Mouse (Mus musculus): ENCODE data around the gene Bag6. TPM values are rescaled to one million over a fixed set of nuclear protein-coding genes. Genes with fewer than 3 reads are reported as not detected.

The Bag6 gene
- polyA plus RNA-seq, 1 experiment from 2014 or later = 56.4 TPM

DNA sequence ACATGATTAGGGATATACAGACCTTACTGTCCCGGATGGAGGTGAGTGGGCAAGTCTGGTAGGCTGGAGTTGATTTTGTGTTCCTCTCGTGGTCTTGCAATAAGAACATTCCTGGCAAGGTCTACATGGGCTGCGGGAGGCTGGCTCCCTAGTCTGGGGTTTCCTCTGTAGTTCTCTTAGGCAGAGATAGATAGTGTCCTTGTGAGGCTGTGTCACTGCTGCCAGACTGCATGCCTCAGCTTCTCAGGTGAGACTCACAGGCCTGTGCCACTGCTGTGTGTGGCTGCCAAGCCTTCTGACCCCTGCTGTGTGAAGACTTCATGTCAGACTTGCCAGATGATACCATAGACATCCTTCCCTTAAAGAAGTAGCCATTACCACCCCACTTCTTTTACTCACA, 4.3 kb downstream of the Bag6 start:
- no peak for ATAC-seq (ENCODE audit: low FRiP score, low TSS enrichment)
- Histone ChIP-seq H3K9me3 (ENCODE audit: low read length) (no peaks in the 10 kb centered on the region; the same call in 1 of the 2 replicates), H3K4me3 (ENCODE audit: low read length) (no peak overlapping the region), H3K27ac (ENCODE audit: low read length) (no peak overlapping the region), H3K36me3 (ENCODE audit: insufficient read depth, low read length) (peaks cover 55% of the 10 kb centered on the region), H3K27me3 (ENCODE audit: insufficient read depth, low read length) (no peaks in the 10 kb centered on the region), H3K4me1 (ENCODE audit: insufficient read depth, low read length) (peaks cover 11% of the 10 kb centered on the region), H3K9ac (replicated peaks; ENCODE audit: low read length) (no peak overlapping the region), H3K4me2 (replicated peaks; ENCODE audit: low read depth, low read length) (no peak overlapping the region)
- WGBS = 94% methylated on average over 3 of the region's 3 CpGs

DNA sequence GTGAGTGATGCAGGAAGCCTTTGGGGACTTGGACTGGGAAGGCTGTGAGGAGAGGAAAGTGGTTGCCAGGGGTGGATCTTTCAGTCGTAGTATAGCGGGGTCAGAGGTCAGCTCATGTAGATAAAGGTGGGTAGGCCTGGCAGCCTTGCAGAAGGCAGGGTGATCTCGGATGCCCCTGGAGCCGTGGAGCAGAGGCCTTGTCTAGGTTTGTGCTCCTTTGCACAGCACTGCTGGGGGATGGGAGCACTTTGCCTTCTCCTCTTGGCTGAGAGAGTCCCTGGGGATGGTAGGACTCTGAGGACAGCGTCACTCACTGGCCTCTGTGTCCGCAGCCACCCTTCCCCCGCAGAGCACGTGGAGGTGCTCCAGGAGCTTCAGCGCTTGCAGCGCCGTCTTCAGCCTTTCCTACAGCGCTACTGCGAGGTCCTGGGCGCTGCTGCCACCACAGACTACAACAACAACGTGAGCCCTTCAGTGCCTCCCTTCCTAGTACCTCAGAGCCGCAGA, 5.6 kb downstream of the Bag6 start:
- H3K36me3 ChIP-seq (ENCODE audit: insufficient read depth, low read length) = peaks cover 68% of the 10 kb centered on the region
- no peak overlapping the region for H3K4me2 ChIP-seq (replicated peaks; ENCODE audit: low read depth, low read length)
- no peak overlapping the region for H3K27ac ChIP-seq (ENCODE audit: low read length)
- no peaks in the 10 kb centered on the region for H3K27me3 ChIP-seq (ENCODE audit: insufficient read depth, low read length)
- WGBS = 78% methylated on average over 16 of the region's 16 CpGs
- H3K4me3 ChIP-seq (ENCODE audit: low read length) = no peak overlapping the region
- no peak for ATAC-seq (ENCODE audit: low FRiP score, low TSS enrichment)
- H3K9me3 ChIP-seq (ENCODE audit: low read length) = no peaks in the 10 kb centered on the region; the same call in 1 of the 2 replicates
- no peak overlapping the region for H3K9ac ChIP-seq (replicated peaks; ENCODE audit: low read length)
- peaks cover 11% of the 10 kb centered on the region for H3K4me1 ChIP-seq (ENCODE audit: insufficient read depth, low read length)

DNA sequence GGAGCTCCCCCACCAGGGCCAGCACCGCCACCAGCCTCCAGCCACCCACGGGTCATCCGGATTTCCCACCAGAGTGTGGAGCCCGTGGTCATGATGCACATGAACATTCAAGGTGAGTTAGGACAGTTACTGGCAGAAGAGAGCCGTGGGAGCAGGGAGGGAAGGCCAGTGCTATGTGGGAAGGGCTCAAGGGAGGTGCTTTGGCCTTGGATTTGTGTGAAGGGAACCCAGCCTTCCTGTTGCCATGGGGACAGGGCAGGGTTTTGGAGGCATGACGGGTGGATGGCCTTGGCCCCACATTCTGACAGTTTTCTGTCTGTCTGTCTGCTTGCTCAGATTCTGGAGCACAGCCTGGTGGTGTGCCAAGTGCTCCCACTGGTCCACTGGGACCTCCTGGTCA, 7.0 kb downstream of the Bag6 start:
- H3K9me3 ChIP-seq (ENCODE audit: low read length) = no peaks in the 10 kb centered on the region; the same call in 1 of the 2 replicates
- ATAC-seq (ENCODE audit: low FRiP score, low TSS enrichment) = no peak

DNA sequence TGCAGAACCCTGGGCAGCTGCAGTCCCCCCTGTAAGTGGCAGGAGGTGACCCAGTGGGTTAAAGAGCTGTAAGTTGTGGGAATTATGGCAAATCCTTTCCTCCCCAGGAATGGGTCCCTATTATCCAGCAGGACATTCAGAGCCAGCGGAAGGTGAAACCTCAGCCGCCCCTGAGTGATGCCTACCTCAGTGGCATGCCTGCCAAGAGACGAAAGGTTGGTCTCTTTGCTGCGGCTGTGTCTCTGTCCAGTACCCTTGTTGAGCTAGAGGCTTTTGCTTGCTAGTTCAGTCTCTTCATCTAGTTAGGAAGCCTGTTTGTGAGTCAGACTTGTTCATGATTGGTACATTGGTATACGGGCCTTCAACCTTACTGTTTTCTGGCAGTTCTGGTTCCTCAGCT, 11.2 kb downstream of the Bag6 start:
- H3K9ac ChIP-seq (replicated peaks; ENCODE audit: low read length) = no peak overlapping the region
- H3K4me3 ChIP-seq (ENCODE audit: low read length) = no peak overlapping the region
- H3K9me3 ChIP-seq (ENCODE audit: low read length) = no peaks in the 10 kb centered on the region; the same call in 1 of the 2 replicates
- no peak overlapping the region for H3K27ac ChIP-seq (ENCODE audit: low read length)
- peaks cover 92% of the 10 kb centered on the region for H3K36me3 ChIP-seq (ENCODE audit: insufficient read depth, low read length)
- no peak overlapping the region for H3K4me2 ChIP-seq (replicated peaks; ENCODE audit: low read depth, low read length)
- 89% methylated on average over 5 of the region's 5 CpGs for WGBS
- no peaks in the 10 kb centered on the region for H3K27me3 ChIP-seq (ENCODE audit: insufficient read depth, low read length)
- ATAC-seq (ENCODE audit: low FRiP score, low TSS enrichment) = no peak
- H3K4me1 ChIP-seq (ENCODE audit: insufficient read depth, low read length) = no peaks in the 10 kb centered on the region

More for the DNA sequence above, 7.0 kb downstream of the Bag6 start:
- WGBS = 90% methylated on average over 6 of the region's 6 CpGs
- H3K27ac ChIP-seq (ENCODE audit: low read length) = no peak overlapping the region
- H3K9ac ChIP-seq (replicated peaks; ENCODE audit: low read length) = no peak overlapping the region
- H3K36me3 ChIP-seq (ENCODE audit: insufficient read depth, low read length) = peaks cover 82% of the 10 kb centered on the region
- no peaks in the 10 kb centered on the region for H3K27me3 ChIP-seq (ENCODE audit: insufficient read depth, low read length)
- no peak overlapping the region for H3K4me2 ChIP-seq (replicated peaks; ENCODE audit: low read depth, low read length)
- peaks cover 2% of the 10 kb centered on the region for H3K4me1 ChIP-seq (ENCODE audit: insufficient read depth, low read length)
- H3K4me3 ChIP-seq (ENCODE audit: low read length) = no peak overlapping the region

DNA sequence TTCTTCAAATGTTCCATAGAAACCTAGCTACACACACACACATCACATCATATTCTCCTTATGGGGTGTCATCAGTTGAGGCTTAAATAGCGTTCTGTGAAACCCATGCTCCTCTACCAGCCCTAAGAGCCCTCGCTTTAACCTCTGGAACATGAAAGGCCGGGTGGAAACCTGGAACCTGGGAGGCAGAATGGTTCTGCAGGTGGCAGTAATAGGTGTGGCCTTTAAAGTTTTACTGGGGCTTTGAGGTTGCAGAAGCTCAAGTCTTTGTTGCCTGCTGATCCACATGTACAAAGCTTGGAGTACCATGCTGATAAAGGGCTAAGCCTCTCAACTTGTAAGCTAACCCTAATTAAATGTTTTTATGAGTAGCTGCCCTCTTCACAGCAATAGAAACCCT, 12.4 kb downstream of the Bag6 start:
- peak overlapping the region; percentile 20 for H3K27ac ChIP-seq (ENCODE audit: low read length)
- 50% methylated on average over 3 of the region's 3 CpGs for WGBS
- no peaks in the 10 kb centered on the region for H3K4me1 ChIP-seq (ENCODE audit: insufficient read depth, low read length)
- peaks cover 92% of the 10 kb centered on the region for H3K36me3 ChIP-seq (ENCODE audit: insufficient read depth, low read length)
- no peak overlapping the region for H3K9ac ChIP-seq (replicated peaks; ENCODE audit: low read length)
- no peaks in the 10 kb centered on the region; the same call in 1 of the 2 replicates for H3K9me3 ChIP-seq (ENCODE audit: low read length)
- H3K4me3 ChIP-seq (ENCODE audit: low read length) = no peak overlapping the region
- no peak overlapping the region for H3K4me2 ChIP-seq (replicated peaks; ENCODE audit: low read depth, low read length)
- H3K27me3 ChIP-seq (ENCODE audit: insufficient read depth, low read length) = no peaks in the 10 kb centered on the region
- ATAC-seq (ENCODE audit: low FRiP score, low TSS enrichment) = no peak

DNA sequence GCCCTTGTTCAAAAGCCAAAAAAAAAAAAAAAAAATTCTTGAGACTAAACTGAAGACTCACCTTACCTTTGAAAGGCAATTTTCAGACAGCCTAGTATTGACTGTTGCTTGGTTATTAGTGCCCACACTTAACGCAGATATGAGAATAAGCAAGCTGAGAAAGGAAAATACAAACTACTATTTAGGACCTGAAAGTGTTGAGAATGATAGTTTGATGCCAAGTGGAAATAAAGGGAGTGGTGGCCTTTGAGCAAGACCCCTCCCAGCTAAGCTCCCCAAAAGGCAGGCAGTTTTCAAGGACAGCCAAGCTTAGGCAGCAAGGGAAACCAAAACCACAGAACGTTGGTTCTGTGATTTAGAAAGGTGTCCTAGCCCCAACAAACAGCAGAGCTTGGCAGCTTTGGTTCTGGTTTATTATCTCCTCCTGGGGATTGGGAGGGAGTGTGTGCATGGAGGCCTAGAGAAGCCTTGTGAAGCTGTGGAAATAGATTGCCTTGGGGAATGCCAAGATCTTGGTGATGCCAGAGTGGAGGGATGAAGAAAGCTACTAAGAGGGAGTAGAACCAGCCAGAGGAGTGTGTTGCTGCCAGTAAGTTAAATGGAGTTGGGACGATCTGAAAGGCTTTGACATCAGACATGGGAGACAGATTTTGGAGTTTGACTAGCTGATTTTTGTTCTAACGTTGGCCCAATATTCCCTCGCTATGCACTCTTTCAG, 13.1 kb downstream of the Bag6 start:
- Histone ChIP-seq H3K27ac (ENCODE audit: low read length) (peak overlapping the region; percentile 33; the same call in 1 of the 2 replicates), H3K27me3 (ENCODE audit: insufficient read depth, low read length) (no peaks in the 10 kb centered on the region), H3K9ac (replicated peaks; ENCODE audit: low read length) (no peak overlapping the region), H3K4me1 (ENCODE audit: insufficient read depth, low read length) (no peaks in the 10 kb centered on the region), H3K36me3 (ENCODE audit: insufficient read depth, low read length) (peaks cover 92% of the 10 kb centered on the region), H3K4me3 (ENCODE audit: low read length) (no peak overlapping the region), H3K9me3 (ENCODE audit: low read length) (no peaks in the 10 kb centered on the region; the same call in 1 of the 2 replicates), H3K4me2 (replicated peaks; ENCODE audit: low read depth, low read length) (no peak overlapping the region)
- WGBS = 59% methylated on average over 5 of the region's 5 CpGs
- no peak for ATAC-seq (ENCODE audit: low FRiP score, low TSS enrichment)

DNA sequence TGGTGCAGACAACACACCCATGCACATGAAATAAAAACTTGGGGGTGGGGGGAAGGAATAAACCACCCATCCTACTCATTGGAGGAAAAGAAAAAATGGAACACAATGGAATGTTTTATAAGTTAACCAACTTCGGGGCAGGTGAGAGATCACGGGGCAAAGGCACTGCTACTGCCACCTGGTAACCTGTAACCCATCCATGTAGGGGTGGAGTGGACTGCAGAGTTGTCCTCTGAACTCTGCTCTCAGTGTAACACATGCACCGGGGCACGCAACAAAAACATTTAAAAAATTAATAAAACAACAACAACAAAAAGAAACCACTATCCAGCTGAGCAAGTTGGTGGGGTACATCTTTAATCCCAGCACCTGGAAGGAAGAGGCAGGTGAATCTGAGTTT, 17.1 kb downstream of the Bag6 start:
- no peak overlapping the region for H3K4me2 ChIP-seq (replicated peaks; ENCODE audit: low read depth, low read length)
- H3K9ac ChIP-seq (replicated peaks; ENCODE audit: low read length) = no peak overlapping the region
- no peak for ATAC-seq (ENCODE audit: low FRiP score, low TSS enrichment)
- H3K4me3 ChIP-seq (ENCODE audit: low read length) = no peak overlapping the region
- no peaks in the 10 kb centered on the region for H3K9me3 ChIP-seq (ENCODE audit: low read length)
- H3K4me1 ChIP-seq (ENCODE audit: insufficient read depth, low read length) = no peaks in the 10 kb centered on the region
- H3K36me3 ChIP-seq (ENCODE audit: insufficient read depth, low read length) = peaks cover 92% of the 10 kb centered on the region
- no peaks in the 10 kb centered on the region for H3K27me3 ChIP-seq (ENCODE audit: insufficient read depth, low read length)
- 90% methylated on average over 4 of the region's 4 CpGs for WGBS
- H3K27ac ChIP-seq (ENCODE audit: low read length) = no peak overlapping the region

DNA sequence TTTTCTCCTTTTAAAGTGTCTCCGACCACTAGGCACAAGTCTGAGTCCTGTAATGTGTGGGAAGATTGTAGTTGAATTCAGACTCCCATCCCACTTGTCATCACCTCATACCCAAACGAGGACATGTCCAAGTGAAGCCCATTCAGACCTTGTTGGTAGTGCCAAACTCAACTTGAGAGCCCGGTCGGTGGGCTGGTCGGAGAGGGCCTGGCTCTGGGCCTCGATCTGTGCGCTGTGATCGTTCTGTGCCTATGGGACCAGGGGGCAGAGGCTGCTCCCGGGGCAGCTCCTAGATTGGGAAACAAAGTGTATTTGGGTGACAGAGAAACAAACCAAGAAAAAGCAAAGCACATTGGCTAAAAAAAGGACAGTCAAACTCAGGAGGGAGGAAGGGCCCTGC, 18.1 kb downstream of the Bag6 start:
- Histone ChIP-seq H3K4me2 (replicated peaks; ENCODE audit: low read depth, low read length) (no peak overlapping the region), H3K9me3 (ENCODE audit: low read length) (no peaks in the 10 kb centered on the region), H3K4me3 (ENCODE audit: low read length) (no peak overlapping the region), H3K27me3 (ENCODE audit: insufficient read depth, low read length) (no peaks in the 10 kb centered on the region), H3K36me3 (ENCODE audit: insufficient read depth, low read length) (peaks cover 95% of the 10 kb centered on the region), H3K27ac (ENCODE audit: low read length) (no peak overlapping the region), H3K4me1 (ENCODE audit: insufficient read depth, low read length) (no peaks in the 10 kb centered on the region), H3K9ac (replicated peaks; ENCODE audit: low read length) (no peak overlapping the region)
- ATAC-seq (ENCODE audit: low FRiP score, low TSS enrichment) = no peak
- 89% methylated on average over 9 of the region's 9 CpGs for WGBS

DNA sequence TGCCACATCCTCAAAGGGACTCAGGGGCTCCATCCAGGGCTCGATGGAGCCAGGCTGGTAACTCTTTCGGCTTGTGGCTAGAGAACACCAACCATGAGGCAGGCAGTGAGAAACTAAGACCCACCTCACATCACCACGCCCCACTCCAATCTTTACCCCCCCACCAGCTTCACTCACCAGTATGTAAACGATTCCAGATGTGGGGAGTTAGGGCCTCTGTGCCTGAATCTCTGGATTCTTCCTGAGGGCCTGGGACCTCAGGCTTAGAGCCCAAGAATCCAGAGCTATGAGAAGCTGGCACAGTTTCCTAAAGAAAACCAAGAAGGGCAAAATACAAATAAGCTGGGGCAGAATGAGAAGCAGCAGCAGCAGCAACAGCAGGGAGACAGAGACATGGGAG, 19.0 kb downstream of the Bag6 start:
- Histone ChIP-seq H3K27ac (ENCODE audit: low read length) (no peak overlapping the region), H3K4me1 (ENCODE audit: insufficient read depth, low read length) (no peaks in the 10 kb centered on the region), H3K36me3 (ENCODE audit: insufficient read depth, low read length) (peaks cover 96% of the 10 kb centered on the region), H3K9me3 (ENCODE audit: low read length) (no peaks in the 10 kb centered on the region), H3K4me2 (replicated peaks; ENCODE audit: low read depth, low read length) (no peak overlapping the region), H3K27me3 (ENCODE audit: insufficient read depth, low read length) (no peaks in the 10 kb centered on the region), H3K4me3 (ENCODE audit: low read length) (no peak overlapping the region), H3K9ac (replicated peaks; ENCODE audit: low read length) (no peak overlapping the region)
- WGBS = 88% methylated on average over 4 of the region's 4 CpGs
- no peak for ATAC-seq (ENCODE audit: low FRiP score, low TSS enrichment)

DNA sequence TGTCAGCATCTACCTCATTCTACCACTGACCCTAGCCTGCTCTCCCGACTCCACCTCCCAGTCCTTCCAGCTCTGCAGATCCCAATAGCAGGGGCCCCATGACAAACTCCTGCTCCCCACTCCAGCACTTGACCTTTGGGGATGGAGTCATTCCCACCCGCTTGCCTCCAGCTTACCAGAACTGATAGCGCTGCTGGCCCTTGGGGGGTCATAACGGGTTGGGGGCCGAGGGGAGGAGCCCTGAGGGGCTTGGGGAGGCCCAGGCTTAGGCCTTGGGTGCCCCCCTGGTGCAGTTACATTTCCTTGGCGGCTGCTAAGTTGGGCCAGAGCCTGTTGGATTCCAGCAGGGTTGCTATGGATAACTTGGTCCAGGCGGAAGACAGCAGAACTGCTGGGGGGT, 19.6 kb downstream of the Bag6 start:
- Histone ChIP-seq H3K9me3 (ENCODE audit: low read length) (no peaks in the 10 kb centered on the region), H3K36me3 (ENCODE audit: insufficient read depth, low read length) (peaks cover 97% of the 10 kb centered on the region), H3K4me1 (ENCODE audit: insufficient read depth, low read length) (no peaks in the 10 kb centered on the region), H3K9ac (replicated peaks; ENCODE audit: low read length) (no peak overlapping the region), H3K27ac (ENCODE audit: low read length) (no peak overlapping the region), H3K4me2 (replicated peaks; ENCODE audit: low read depth, low read length) (no peak overlapping the region), H3K27me3 (ENCODE audit: insufficient read depth, low read length) (no peaks in the 10 kb centered on the region), H3K4me3 (ENCODE audit: low read length) (no peak overlapping the region)
- no peak for ATAC-seq (ENCODE audit: low FRiP score, low TSS enrichment)
- 88% methylated on average over 7 of the region's 7 CpGs for WGBS
